Mouse (Mus musculus) limb, embryonic 15.5 days (tissue): ENCODE results near the gene H6pd. TPM values are rescaled to one million over a fixed set of nuclear protein-coding genes. Genes with fewer than 3 reads are reported as not detected.

Experiments used
- ATAC-seq: fragments of 200-750 bp; cut with Nextera tagmentation; 2 replicates; pipeline ENCODE4 v1.8.0; 2017; ENCODE audit warnings: low read depth, moderate TSS enrichment; ENCODE audit not compliant: insufficient number of reproducible peaks, low FRiP score, low TSS enrichment
- H3K27ac ChIP-seq: fragments of 300-500 bp; sonication (generic); 2 replicates; pipeline ENCODE4 v1.5.1; 2015; ENCODE audit warnings: moderate library complexity, mild to moderate bottlenecking, inconsistent platforms
- H3K27me3 ChIP-seq: fragments of 300-500 bp; sonication (generic); 2 replicates; pipeline ENCODE4 v1.6.1; 2015; ENCODE audit warnings: inconsistent platforms
- H3K36me3 ChIP-seq: fragments of 300-500 bp; sonication (generic); 2 replicates; pipeline ENCODE4 v1.6.1; 2015; ENCODE audit warnings: inconsistent platforms
- H3K4me1 ChIP-seq: fragments of 300-500 bp; sonication (generic); 2 replicates; pipeline ENCODE4 v1.6.1; 2015; ENCODE audit warnings: inconsistent platforms
- H3K4me2 ChIP-seq: fragments of 300-500 bp; sonication (generic); 2 replicates; pipeline ENCODE4 v1.6.1; 2015; ENCODE audit warnings: mild to moderate bottlenecking, inconsistent platforms
- H3K4me3 ChIP-seq: fragments of 300-500 bp; sonication (generic); 2 replicates; pipeline ENCODE4 v1.5.1; 2015; ENCODE audit warnings: mild to moderate bottlenecking, inconsistent platforms
- H3K9ac ChIP-seq: fragments of 300-500 bp; sonication (generic); 2 replicates; pipeline ENCODE4 v1.6.1; 2015; ENCODE audit warnings: inconsistent platforms
- H3K9me3 ChIP-seq: fragments of 300-500 bp; sonication (generic); 2 replicates; pipeline ENCODE4 v1.6.1; 2016; ENCODE audit warnings: inconsistent platforms
- WGBS: fragments of 180-500 bp; shearing (Covaris S2); methylation state at CpG from one replicate; pipeline ENCODE4 v1.1.7; 2015; 5-methylcytosine and 5-hydroxymethylcytosine counted together
- polyA plus RNA-seq: library from polyadenylated mRNA; unstranded; fragments of >200 nt; fragmentation: Nextera tagmentation; extraction: Ambion mirVana; gene quantifications from 2 replicates; pipeline ENCODE4 v1.2.1, GENCODE M21; 2015

The H6pd gene
- 13.1 and 13.4 TPM in 2 replicates for polyA plus RNA-seq

DNA sequence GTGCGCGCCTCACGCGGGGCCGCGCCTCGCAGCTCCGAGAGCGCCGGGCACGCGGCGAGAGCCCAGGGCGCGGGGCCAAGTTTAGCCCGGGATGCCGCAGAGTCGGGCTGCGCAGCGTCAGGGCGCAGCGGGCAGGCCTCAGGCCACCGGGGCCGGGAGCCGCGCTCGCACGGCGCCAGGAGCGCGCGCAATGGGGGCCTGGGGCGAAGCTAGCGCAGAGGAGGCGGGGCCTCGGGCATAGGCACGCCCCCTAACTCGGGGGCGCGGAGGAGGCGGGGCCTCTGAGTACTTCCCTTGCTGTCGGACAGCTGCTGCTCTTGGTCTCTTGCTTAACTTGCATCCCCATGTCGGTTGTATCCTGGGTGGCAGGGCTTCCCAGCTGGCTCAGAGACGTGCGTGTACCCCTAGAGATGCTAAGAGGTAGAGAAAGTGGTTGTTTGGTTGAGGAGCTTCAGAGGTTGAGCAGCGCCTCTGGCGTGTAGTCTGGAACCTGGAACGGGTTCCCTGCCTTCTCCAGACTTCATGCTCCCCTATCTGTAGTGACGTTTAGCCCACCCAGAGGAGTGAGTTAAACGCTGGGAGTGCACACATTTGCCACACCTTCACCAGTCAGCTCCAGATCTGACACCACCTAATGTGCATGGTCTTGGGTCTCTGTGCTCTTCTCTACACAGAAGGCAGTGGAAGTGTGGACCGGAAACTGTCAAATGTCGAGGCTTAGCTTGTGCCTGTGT is at the start of gene H6pd:
Gene H6pd (minus strand): TSS at position 171 of the 734 bp plus-strand sequence.
- H3K4me1 ChIP-seq = peaks cover 18% of the 10 kb centered on the region
- peak within 1 kb of the TSS; percentile 91 for H3K9ac ChIP-seq
- H3K4me3 ChIP-seq = peak within 1 kb of the TSS; percentile 84
- H3K27ac ChIP-seq = peak within 1 kb of the TSS; percentile 96
- peak within 1 kb of the TSS; percentile 85 for H3K4me2 ChIP-seq
- no peaks in the 10 kb centered on the region for H3K27me3 ChIP-seq
- no peaks in the 10 kb centered on the region for H3K36me3 ChIP-seq
- no peaks in the 10 kb centered on the region for H3K9me3 ChIP-seq
- peak; percentile 83 for ATAC-seq
- 5% methylated on average over 52 of the region's 52 CpGs for WGBS

DNA sequence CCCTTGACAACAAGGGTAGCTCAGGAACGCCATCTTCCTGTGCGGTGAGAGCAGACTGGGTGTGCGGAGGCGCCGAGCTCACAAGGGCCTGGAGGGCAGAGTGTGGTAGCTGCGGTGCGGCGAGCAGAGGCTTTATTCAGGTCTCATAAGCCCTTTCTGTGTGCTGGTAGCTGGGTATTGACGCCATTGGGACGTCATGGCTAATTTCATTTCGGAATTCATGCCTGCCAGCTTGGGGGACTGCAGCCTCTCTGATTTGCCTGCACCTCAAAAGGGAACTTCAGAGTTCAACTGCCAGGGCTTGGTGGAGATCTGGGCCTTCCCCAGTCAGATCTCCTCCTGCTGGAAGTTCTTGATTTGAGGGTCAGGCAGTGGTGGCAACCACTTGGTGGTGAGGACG is 48.9 kb upstream of the H6pd start:
- no peak overlapping the region for H3K9ac ChIP-seq
- H3K4me2 ChIP-seq = no peak overlapping the region
- H3K36me3 ChIP-seq = no peaks in the 10 kb centered on the region
- no peaks in the 10 kb centered on the region for H3K9me3 ChIP-seq
- no peak overlapping the region for H3K4me3 ChIP-seq
- H3K27ac ChIP-seq = no peak overlapping the region
- peaks cover 24% of the 10 kb centered on the region for H3K4me1 ChIP-seq
- 91% methylated on average over 12 of the region's 12 CpGs for WGBS
- no peak for ATAC-seq
- no peaks in the 10 kb centered on the region for H3K27me3 ChIP-seq

DNA sequence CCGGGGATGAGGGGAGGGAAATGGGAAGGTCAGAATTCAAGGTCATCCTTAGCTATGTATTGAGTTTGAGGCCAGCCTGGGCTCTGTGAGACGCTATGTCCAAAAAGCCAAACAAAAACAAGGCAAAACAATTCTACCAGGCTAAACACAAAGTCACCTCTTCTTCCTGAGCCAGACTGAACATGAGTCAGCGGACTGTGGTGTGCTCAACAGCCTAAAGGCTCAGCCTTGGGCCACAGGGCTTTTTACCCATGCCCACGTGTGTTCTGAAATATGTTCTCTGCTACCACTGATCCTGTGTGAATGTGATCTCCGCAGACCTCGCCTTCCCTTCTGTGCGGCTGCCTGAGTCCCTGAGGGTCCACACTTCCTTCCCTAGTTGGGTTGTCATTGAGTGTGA is 47.3 kb upstream of the H6pd start:
- ATAC-seq = no peak
- H3K27me3 ChIP-seq = no peaks in the 10 kb centered on the region
- H3K4me1 ChIP-seq = peaks cover 18% of the 10 kb centered on the region
- no peaks in the 10 kb centered on the region for H3K36me3 ChIP-seq
- no peak overlapping the region for H3K4me2 ChIP-seq
- H3K9ac ChIP-seq = no peak overlapping the region
- H3K4me3 ChIP-seq = no peak overlapping the region
- no peak overlapping the region for H3K27ac ChIP-seq
- H3K9me3 ChIP-seq = no peaks in the 10 kb centered on the region
- WGBS = 82% methylated on average over 7 of the region's 7 CpGs

DNA sequence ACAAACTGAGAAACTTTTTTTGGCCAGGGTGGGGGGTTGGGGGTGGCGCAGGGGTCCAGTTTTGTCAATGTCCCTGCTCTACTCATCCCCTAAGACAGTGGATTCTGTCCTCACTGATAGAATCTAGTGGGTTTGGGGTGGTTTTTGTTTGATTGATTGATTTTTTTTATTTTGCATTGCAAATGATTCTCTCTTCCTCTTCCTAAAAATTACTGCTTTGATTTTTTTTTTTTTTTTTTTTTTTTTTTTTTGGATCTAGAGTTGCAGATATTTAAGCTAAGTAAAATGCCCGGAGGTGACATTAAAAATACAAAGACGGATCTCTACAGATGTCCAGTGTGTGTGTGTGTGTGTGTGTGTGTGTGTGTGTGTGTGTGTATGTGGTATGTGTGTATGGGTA is 43.6 kb upstream of the H6pd start:
- Histone ChIP-seq H3K4me2 (no peak overlapping the region), H3K4me1 (peaks cover 21% of the 10 kb centered on the region), H3K36me3 (no peaks in the 10 kb centered on the region), H3K4me3 (no peak overlapping the region), H3K27me3 (peaks cover 34% of the 10 kb centered on the region), H3K9me3 (no peaks in the 10 kb centered on the region), H3K27ac (no peak overlapping the region), H3K9ac (no peak overlapping the region)
- no peak for ATAC-seq
- 94% methylated on average over 3 of the region's 3 CpGs for WGBS

DNA sequence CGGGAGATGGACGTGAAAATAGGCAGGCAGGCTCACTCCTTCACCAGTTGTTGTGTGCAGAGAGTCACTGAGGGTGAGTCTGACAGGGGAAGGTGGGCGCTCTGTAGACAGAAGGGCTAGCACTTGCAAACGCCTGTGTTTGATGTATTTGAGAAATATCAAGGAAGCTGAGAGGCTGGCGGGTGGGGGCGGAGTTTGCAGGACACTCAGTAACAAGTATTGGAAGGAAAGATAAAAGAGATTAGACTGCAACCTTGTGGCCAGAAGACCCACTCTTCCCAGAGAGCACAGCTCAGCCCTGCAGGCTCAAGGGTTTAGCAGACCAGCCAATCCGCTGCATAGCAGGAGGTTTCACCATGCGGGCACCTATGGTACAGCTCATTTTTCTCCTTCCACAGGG is 42.7 kb upstream of the H6pd start:
- 67% methylated on average over 8 of the region's 8 CpGs for WGBS
- Histone ChIP-seq H3K27ac (no peak overlapping the region), H3K9me3 (no peaks in the 10 kb centered on the region), H3K36me3 (no peaks in the 10 kb centered on the region), H3K27me3 (peaks cover 36% of the 10 kb centered on the region), H3K4me2 (no peak overlapping the region), H3K9ac (no peak overlapping the region), H3K4me3 (no peak overlapping the region), H3K4me1 (peaks cover 21% of the 10 kb centered on the region)
- no peak for ATAC-seq

DNA sequence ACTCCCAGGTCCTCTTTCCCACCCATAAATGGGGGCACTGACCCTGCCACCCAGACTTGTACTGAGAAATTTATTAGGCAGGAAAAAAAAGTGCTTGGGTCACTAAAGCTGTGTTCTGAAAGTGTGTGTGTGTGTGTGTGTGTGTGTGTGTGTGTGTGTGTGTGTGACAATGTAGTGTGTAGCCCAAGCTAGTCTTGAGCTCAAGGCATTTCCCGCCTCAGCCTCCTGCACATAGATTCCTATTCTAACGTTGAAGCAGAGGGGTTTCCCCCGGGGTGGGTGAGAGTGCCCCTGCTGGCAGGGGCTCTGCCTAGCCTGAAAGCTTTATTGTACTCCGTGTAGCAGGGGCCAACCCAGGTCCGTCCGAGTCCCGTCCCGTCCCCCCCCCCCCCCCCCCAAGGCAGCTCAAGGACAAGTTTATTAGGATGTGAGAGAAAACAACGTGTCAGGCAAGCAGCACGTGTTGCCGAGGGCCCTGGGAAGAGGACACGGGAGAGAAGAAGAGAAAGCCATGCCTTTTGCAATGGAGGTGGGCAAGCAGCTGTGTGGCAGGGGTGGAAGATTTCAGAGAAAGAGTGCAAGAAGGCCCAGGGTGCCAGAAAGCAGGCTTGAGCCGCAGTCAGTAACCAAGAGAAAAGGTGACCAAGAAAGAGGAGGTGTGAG is 40.9 kb upstream of the H6pd start:
- peak overlapping the region; percentile 57; the same call in 1 of the 2 replicates for H3K27ac ChIP-seq
- ATAC-seq = no peak
- peaks cover 36% of the 10 kb centered on the region for H3K27me3 ChIP-seq
- peak overlapping the region; percentile 51; the same call in 1 of the 2 replicates for H3K4me3 ChIP-seq
- WGBS = 21% methylated on average over 13 of the region's 13 CpGs
- H3K9ac ChIP-seq = no peak overlapping the region
- H3K9me3 ChIP-seq = no peaks in the 10 kb centered on the region
- no peaks in the 10 kb centered on the region for H3K36me3 ChIP-seq
- peaks cover 21% of the 10 kb centered on the region for H3K4me1 ChIP-seq
- H3K4me2 ChIP-seq = peak overlapping the region; percentile 92

DNA sequence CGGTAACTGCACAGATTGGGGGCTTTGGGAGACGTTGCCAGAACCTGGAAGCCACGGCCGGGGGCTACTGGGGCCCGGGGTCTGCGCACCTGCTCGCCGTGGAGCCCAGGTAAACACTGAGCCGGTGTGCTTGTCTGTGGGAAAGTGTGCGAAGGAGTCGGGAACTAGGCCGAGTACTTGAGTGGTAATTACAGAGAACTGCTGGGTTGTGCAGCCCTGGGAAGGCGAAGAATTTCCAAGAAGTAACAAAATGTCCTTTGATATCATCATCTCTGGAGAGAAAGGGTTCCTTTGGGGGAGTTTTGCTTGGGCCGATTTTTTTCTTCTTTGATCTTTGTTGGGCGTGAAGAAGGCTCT is 40.3 kb upstream of the H6pd start:
- no peak for ATAC-seq
- no peaks in the 10 kb centered on the region for H3K9me3 ChIP-seq
- WGBS = 12% methylated on average over 15 of the region's 15 CpGs
- peak overlapping the region; percentile 51 for H3K4me3 ChIP-seq
- peak overlapping the region; percentile 92 for H3K4me2 ChIP-seq
- peak overlapping the region; percentile 46 for H3K9ac ChIP-seq
- no peaks in the 10 kb centered on the region for H3K36me3 ChIP-seq
- peak overlapping the region; percentile 57 for H3K27ac ChIP-seq
- H3K4me1 ChIP-seq = peaks cover 21% of the 10 kb centered on the region
- H3K27me3 ChIP-seq = peaks cover 36% of the 10 kb centered on the region

DNA sequence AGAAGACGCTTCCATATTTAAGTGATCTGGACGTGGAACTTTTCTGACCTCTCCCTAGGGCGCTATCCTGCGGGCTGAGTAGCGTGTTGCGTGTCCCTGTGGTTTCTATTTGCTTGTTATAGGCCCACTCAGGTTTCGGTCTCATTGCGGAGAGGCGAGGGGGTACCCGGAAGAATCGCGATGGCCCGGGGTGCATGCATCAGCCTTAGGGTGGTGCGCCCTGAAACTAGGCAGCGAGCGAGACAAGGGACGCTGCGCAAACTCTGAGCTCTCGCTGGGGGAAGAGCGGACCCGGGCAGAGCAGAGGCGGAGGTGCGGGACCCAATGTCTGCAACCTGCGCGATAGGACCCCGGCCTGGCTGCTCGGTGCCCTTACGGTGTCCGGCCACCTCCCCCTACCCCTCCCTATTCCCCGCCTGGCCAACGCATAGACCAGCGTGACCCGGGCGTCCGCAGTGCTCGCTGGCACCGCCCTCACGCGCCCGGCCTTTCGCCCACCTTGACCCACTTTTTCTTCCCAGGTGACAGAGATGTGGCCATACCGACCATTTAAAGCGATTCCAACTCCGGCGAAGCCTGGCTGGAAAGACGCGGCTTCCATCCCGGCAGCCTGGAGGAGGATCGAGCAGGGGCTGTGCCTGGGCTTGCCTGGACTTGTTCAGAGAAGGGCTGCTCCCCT is 39.8 kb upstream of the H6pd start:
- Histone ChIP-seq H3K4me1 (peaks cover 21% of the 10 kb centered on the region), H3K36me3 (no peaks in the 10 kb centered on the region), H3K27ac (peak overlapping the region; percentile 57), H3K27me3 (peaks cover 36% of the 10 kb centered on the region), H3K4me3 (peak overlapping the region; percentile 51), H3K9me3 (no peaks in the 10 kb centered on the region), H3K9ac (peak overlapping the region; percentile 46), H3K4me2 (peak overlapping the region; percentile 92)
- ATAC-seq = no peak
- WGBS = under 1% methylated on average over 49 of the region's 49 CpGs

DNA sequence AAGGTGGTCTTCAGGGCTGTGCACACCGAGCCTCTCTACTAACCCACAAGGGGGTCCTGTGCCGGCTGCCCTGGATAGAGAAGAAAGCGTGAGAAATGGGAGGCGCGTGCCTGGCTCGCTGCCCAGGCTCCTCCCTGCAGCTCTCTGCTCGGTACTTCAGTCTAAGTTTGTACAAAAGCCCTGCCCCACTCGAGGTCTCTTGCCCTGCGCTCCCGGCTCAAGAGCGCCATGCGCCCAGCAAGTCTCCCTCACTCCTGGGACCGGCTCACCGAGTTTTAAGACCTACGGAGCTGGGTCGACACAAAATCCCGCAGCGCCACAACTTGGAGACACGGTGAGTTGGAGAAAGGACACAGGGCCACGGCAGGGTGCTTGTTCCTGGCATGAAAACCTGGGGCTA is 39.2 kb upstream of the H6pd start:
- Histone ChIP-seq H3K9me3 (no peaks in the 10 kb centered on the region), H3K27ac (peak overlapping the region; percentile 57; the same call in 1 of the 2 replicates), H3K4me3 (peak overlapping the region; percentile 51), H3K4me1 (peaks cover 21% of the 10 kb centered on the region), H3K27me3 (peaks cover 36% of the 10 kb centered on the region), H3K36me3 (no peaks in the 10 kb centered on the region), H3K4me2 (peak overlapping the region; percentile 92), H3K9ac (peak overlapping the region; percentile 46)
- no peak for ATAC-seq
- WGBS = under 1% methylated on average over 20 of the region's 20 CpGs

DNA sequence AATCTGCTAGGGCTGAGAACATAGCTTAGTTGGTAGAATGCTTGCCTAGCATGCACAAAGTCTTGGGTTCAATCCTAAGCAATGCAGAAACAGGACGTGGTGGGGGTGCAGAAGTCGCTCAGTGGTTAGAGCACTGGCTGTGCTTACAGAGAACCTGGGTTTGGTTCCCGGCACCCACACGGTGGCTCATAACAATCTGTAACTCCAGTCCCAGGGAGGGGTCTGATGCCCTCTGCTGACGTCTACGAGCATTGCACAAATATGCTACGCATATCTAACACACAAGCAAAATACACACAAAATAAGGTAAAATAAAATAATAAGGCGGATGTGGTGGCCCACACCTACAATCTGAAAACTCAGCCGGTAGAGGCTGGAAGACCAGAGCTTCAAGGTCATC is 34.8 kb upstream of the H6pd start:
- H3K36me3 ChIP-seq = no peaks in the 10 kb centered on the region
- H3K27me3 ChIP-seq = peaks cover 13% of the 10 kb centered on the region
- no peak overlapping the region for H3K4me3 ChIP-seq
- H3K9ac ChIP-seq = no peak overlapping the region
- no peak overlapping the region for H3K27ac ChIP-seq
- no peak overlapping the region for H3K4me2 ChIP-seq
- H3K9me3 ChIP-seq = no peaks in the 10 kb centered on the region
- no peak for ATAC-seq
- WGBS = 95% methylated on average over 9 of the region's 9 CpGs
- H3K4me1 ChIP-seq = peaks cover 13% of the 10 kb centered on the region

DNA sequence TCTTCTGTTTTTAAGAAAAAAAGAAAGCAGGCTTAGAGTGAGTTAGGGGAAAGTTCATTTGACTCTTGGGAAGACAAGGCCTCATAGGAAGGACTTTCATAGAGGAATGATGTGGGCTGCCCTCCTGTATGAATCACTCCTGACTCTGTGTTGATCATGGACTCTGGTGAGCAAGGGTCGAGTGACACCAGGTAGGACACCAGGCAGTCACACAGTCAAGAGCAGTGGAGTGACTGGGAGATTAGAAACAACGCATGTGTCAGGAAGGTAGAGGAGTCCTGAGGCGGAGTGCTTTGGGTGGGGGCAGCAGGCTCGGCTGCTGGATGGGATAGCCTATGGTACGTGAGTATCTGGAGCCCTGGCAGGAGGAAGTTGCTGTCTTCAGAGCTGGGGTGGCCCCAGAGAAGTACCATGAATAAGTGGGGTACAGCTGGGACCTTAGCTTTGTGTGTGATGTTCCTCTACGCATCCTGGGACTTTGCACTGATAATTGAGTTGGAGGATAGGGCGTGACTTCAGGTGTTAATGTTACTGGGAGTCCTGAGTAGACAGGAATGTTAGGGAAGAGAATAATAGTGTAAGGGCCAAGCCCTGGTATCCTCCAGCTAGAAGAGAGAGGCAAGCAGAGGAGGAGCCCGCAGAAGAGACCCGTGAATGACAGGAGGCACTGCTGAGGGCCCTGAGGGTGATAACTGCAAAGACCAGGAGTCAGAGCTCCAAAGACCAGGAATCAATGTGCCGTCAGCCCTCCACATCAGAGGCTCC is 32.7 kb upstream of the H6pd start:
- H3K27me3 ChIP-seq = no peaks in the 10 kb centered on the region
- H3K27ac ChIP-seq = no peak overlapping the region
- H3K4me3 ChIP-seq = no peak overlapping the region
- H3K4me1 ChIP-seq = no peaks in the 10 kb centered on the region
- no peaks in the 10 kb centered on the region for H3K9me3 ChIP-seq
- ATAC-seq = no peak
- no peak overlapping the region for H3K4me2 ChIP-seq
- WGBS = 76% methylated on average over 10 of the region's 10 CpGs
- H3K36me3 ChIP-seq = no peaks in the 10 kb centered on the region
- H3K9ac ChIP-seq = no peak overlapping the region
